Mouse (Mus musculus) left cerebral cortex, adult 9 months (tissue): Measurements from ENCODE around the gene Slc47a2.
A peak's percentile ranks its signal among the peaks of the same experiment; 100 is the strongest.
"Not testable (repeated sequence)": the region's sequence is repeated elsewhere in the genome, so short reads cannot be mapped to it uniquely, and the experiment has no call there.

Experiments
- DNase-seq, 2 experiments: peaks; one replicate each; pipeline ENCODE4 v3.0.0; 2022; ENCODE audit warnings: low spot score in 2 of 2

Slc47a2 gene

GRCm38 (mm10) chr11:61341971-61342370, 689 bp downstream of the Slc47a2 start:
- DNase-seq: no peak

DNA sequence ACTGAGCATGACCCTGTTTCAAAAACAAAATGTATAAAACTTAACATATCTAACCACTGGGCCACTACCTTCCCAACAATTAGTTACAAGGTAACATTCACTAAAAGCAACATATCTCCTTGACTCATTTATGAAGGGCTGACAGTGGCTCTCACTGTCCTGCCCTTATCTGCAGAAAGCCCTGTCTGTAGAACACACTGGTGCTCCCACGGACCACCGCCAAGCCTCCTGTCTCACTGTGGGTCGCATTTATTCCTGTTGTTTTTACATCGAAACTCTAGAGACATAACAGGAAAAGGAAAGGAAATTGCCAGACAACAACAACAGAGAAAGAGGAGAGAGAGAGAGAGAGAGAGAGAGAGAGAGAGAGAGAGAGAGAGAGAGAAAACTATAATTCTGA, 1.4 kb downstream of the Slc47a2 start:
- DNase-seq: no peak

DNA sequence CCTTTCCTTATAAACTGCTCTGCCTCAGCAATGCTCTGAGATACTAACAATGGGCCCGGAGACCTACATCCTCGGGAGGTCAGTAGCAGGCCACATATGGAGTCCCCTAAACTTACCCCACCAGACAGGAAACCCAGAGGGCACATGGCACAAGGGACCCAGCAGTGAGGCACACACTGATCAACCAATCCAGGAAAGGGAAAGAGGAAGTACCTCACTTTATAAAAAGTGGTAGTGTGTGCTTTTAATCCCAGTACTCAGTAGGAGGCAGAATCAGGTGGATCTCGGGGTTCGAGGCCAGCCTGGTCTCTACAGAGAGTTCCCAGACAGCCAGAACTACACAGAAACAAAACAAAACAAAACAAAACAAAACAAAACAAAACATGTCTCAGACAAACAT, 2.3 kb downstream of the Slc47a2 start:
- DNase-seq: no peak

DNA sequence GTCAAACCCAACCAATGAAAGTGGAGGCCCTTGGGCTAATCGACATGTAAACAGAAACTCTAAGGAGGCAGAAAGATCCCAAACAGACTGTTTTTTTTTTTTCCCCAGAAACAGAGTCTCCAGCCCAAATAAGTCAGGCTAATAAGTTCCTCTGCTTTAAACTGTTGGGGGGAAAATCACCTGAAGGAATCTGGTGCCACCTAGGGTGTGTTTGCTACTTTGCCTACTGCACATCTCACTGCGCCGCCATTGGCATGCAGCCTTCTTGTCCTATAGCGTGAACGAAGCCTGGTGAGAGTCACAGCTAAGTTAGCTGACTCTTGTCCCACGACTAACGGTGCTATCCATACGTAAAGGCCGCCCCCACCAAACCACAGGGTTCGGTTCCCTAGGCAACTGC, 5.1 kb downstream of the Slc47a2 start:
- DNase-seq: peak in 1 of 2 experiments; percentile 8

DNA sequence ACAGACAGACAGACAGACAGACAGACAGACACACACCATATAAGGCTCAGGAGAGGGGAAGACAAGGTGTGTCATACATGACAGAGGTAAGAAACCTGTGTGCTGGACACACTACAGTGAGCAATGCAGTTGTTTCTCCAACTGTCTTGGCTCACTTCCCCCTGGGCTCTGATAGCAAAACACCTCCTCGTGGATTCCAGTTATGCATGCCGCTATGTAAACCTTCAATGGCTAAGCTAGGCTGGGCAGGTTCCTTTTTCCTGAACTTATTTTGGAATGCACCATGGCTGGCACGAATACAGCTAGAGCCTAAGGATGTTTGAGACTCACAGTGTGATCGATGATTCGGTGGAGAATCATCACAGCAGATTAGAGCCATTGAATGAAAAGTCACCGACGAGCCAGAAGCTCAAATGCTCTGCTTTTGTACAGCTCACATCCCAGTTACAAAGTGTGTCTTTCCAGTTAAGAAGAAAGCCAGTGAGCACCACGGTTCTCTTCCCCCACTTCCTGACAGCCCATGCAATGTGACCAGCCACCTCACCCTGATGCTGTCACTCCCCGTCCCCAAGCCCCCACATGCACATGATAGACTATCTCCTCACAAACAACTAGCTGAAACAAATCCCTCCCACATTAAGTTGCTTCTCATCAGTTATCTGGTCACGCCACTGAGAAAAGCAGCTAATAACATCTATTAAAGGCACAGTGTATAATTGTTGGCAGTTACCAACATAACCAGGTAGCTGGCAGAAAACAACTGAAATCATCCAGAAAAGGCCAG, 21.6 kb downstream of the Slc47a2 start:
- DNase-seq: no peak

DNA sequence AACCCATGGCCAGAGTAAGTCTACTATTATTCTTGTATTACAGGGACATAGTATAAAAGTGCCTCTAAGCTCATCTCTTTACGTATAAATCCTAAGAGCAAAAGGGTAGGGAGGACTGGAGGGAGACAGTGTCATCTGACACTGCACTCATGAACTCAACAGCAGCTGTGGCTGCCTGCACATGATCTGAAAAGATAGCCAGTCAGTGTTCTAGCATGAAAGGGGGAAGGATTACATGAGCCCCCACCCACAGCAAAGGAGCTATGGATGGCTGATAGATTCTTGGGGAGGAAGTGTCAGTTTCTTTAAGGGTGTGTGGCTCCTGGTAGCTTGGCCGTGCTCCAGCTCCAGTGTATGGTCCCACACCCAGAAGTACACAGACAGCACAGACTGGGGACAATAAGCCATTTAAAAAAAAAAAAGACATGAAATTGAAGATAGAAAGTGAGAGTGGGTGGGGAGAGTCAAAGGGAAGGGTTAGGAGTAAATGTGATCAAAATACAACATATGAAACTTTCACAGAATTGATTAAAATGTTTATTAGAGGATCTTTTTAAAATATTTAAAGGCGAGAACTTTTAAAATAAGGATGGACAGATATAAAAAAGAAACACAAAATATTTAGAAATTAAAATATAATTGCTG, 22.6 kb downstream of the Slc47a2 start:
- no peak for DNase-seq

DNA sequence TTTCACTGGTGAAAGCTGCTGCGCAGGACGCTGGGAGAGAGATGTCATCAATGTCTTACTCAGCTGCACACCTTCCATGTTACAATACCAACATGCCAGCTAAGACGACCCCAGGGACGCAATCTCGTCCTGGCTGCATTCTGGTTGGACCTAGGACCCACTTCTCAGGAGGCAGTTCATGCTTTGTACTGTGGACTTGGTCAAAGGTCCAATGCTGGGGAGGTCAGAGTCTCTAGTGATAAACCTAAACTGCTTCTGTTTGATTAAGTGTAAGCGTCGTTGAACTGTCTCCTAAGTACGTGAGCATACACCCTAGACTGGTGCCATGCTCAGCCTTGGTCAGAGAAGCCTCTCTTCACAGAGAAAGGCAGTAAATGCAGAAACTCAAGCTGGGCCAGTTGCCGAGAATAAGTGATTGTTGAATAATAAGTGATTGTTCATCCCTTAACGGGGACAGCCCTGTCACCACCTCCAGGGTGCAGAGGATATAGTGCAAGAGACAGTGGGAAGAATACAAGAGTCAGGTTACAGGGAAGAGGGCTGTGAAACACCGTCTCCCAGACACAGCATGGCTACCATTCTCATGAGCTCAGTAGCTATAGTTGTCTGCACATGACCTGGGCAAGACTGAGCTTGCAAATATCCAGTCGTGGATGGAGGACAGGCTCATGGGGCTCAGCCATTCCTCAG, 23.3 kb downstream of the Slc47a2 start:
- DNase-seq: no peak

GRCm38 (mm10) chr11:61316864-61317263, 25.8 kb downstream of the Slc47a2 start:
- DNase-seq: no peak

GRCm38 (mm10) chr11:61310321-61310720, 32.3 kb downstream of the Slc47a2 start:
- no peak for DNase-seq

- DNase-seq: no peak
Observed at GRCm38 (mm10) chr11:61309831-61310230, 32.8 kb downstream of the Slc47a2 start.

DNA sequence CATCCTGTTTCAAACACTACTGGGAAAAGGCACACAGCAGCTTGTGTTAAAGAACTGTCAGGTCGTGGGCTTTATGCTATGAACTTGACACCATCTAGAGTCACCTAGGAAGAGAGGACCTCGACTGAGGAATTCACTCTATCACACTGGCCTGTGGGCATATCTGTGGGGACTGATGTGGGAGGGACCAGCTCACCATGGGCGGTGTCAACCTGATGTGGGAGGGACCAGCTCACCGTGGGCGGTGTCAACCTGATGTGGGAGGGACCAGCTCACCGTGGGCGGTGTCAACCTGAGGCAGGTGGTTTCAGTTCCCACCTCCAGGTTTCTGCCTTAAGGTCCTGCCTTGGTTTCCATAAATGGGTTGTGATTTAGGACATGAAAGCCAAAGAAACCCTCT, 34.9 kb downstream of the Slc47a2 start:
- no peak for DNase-seq

DNA sequence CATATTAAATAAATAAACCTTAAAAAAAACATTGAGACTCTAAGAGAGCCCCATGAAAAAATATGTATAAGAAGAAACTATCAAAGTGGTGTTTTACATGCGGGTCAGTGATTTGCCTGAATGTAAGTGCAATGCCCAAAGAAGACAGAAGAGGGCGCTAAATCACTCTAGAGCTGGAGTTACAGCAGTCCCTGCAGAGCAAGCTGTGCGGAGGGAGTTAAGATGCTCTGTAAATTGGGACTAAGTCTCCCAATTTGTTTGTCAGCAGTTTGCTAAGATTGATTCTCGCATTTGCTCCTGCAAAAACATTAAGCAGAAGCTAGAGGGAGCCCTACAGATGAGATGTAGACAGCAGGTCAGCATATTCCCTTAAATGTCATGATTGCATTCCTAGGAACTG, 37.3 kb downstream of the Slc47a2 start:
- peak in 1 of 2 experiments; percentile 51 for DNase-seq

DNA sequence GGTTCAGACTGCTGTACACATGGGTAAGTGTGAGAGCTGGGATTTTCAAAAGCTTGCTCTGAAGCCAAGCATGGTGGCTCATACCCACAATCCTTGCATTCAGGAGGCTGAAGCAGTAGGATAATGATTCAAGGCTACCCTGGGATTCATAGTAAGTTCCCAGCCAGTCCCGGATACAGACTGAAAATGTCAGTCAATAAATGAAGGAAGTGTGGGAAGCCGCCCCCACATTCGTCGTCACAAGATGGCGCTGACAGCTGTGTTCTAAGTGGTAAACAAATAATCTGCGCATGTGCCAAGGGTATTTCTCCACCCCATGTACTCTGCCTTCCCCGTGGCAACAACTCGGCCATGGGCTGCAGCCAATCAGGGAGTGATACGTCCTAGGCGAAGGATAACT, 38.1 kb downstream of the Slc47a2 start:
- not testable (repeated sequence) for DNase-seq

- no peak for DNase-seq
Observed at GRCm38 (mm10) chr11:61300716-61301392, 41.8 kb downstream of the Slc47a2 start.

DNA sequence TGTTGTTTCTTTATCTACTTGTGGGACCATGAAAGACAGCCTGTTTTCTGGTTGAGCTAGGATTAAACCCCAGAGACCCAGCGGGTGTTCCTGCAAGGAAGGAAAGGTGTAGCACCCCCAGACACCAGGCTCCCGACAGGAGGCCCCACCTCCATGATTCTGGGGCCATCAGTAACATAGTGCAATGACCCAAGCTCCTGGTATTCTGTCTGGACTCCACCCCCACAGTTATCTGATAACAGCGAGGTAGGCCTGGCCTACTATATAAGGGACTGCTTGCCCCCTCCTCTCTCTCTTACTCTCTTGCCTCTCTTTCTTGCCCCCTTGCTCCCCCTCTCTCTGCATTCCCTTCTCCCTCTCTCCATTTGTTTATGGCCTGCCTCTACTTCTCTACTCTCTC, 42.5 kb downstream of the Slc47a2 start:
- no peak for DNase-seq

- no peak for DNase-seq
Observed at GRCm38 (mm10) chr11:61297901-61298300, 44.8 kb downstream of the Slc47a2 start.

DNA sequence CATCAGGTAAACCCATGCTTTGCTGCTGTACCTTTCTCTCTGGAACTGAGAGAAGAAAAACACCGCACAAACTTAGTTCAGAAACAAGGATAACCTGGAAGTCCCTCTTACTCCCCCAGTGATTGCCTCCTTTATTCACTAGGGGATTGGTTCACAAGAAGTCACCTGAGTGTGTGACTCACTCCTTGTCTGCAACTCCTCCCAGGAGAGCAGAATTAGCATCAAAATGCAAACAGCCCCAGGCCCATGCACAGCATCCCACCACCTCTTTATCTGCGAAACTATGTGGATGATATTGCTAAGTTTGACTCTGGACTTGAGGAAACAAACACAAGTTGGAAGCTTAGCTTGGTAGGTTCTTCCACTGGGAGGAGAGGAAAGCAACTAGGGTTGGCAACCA, 45.3 kb downstream of the Slc47a2 start:
- DNase-seq: no peak

DNA sequence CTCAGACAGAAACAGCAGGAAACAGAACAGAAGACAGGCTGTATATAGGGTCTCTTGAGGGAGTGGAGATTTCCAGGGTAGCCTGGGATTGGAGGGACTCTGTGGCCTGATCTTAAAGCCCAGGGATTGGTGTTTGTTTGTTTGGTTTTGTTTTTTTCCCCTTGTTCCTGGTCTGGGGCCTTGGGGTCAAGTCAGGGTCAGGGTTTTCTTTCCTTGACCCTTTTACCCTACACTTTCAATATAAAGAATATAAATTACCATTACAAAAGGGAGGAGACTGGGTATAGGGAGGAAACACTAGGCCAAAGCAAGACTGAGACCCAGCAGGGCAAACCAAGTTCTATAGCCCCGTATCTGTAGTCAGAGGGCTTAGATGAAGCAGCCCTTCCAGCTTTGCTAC, 46.1 kb downstream of the Slc47a2 start:
- no peak for DNase-seq

- DNase-seq: no peak
Observed at GRCm38 (mm10) chr11:61295556-61295955, 47.1 kb downstream of the Slc47a2 start.

DNA sequence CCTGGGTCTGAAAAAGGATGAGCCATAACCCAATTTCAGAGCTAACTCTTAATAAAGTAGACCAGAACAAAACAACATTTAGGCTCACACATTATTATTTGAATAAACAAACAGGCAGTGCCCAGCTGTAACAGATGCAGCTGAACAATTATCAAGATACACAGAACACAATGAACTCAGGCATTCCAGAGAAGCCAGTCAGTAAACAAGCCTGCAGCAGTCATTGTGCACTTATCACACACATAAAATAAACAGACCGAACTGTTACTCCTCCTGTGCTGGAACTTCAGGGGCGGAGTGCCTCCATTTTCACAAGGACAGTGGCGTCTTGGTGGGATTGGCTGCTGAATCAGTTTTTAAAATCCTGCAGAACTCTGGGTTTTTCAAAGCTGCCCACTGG, 48.2 kb downstream of the Slc47a2 start:
- DNase-seq: no peak

GRCm38 (mm10) chr11:61293251-61293650, 49.4 kb downstream of the Slc47a2 start:
- DNase-seq: no peak

- peak in 1 of 2 experiments; percentile 8 for DNase-seq
Observed at GRCm38 (mm10) chr11:61284323-61284722, 58.3 kb downstream of the Slc47a2 start.
